ENCODE assay signal across 8 mouse cellular contexts in genomic region chr2:28907691-28908388, GRCm38 (mm10). TPM values are rescaled to one million over a fixed set of nuclear protein-coding genes. Genes with fewer than 3 reads are reported as not detected.
DNase-seq lines count a peak whose midpoint lies in the region; ATAC-seq and TF ChIP-seq lines count a peak whose summit lies in the region.

No protein-coding gene starts in this region.

- no peak for DNase-seq in liver, embryonic 11.5 days (ENCODE audit: low spot score)
- DNase-seq in liver = no peak
- DNase-seq in layer of hippocampus, postnatal 10 days (ENCODE audit: low spot score in 2 of 2) = no peak
- DNase-seq in layer of hippocampus, postnatal 25 days (ENCODE audit: extremely low spot score in 1 of 2, low spot score in 1 of 2) = no peak

- H3K4me2 ChIP-seq in liver, embryonic 11.5 days = peak overlapping the region; percentile 47
- peak overlapping the region; percentile 54 for H3K4me2 ChIP-seq in forebrain, embryonic 13.5 days
- peak overlapping the region; percentile 38 for H3K4me2 ChIP-seq in intestine, postnatal 0 days (replicated peaks; ENCODE audit: low read depth)
- peak overlapping the region; percentile 23; the same call in 1 of the 2 replicates for H3K4me2 ChIP-seq in neural tube, embryonic 14.5 days (ENCODE audit: low read depth, low read length)

- no peak for ATAC-seq in liver, embryonic 11.5 days (replicated peaks; ENCODE audit: low FRiP score)
- peak; percentile 70; the same call in 1 of the 2 replicates for ATAC-seq in forebrain, embryonic 13.5 days
- ATAC-seq in intestine, postnatal 0 days = no peak
- no peak for ATAC-seq in neural tube, embryonic 14.5 days (ENCODE audit: low read depth)
- no peak for ATAC-seq in megakaryocyte, adult 5-6 weeks (ENCODE audit: poor library complexity, severe bottlenecking)

- H3K4me1 ChIP-seq in liver, embryonic 11.5 days (replicated peaks; ENCODE audit: control insufficient read depth, insufficient read depth, low read length) = peaks cover 6% of the 10 kb centered on the region
- H3K4me1 ChIP-seq in forebrain, embryonic 13.5 days = peaks cover 42% of the 10 kb centered on the region
- H3K4me1 ChIP-seq in intestine, postnatal 0 days (replicated peaks; ENCODE audit: control insufficient read depth, insufficient read depth, low read length) = no peaks in the 10 kb centered on the region
- H3K4me1 ChIP-seq in neural tube, embryonic 14.5 days (ENCODE audit: control insufficient read depth, insufficient read depth, low read length) = peaks cover 10% of the 10 kb centered on the region

- 10% methylated on average over 10 of the region's 10 CpGs for WGBS in liver, embryonic 11.5 days
- WGBS in forebrain, embryonic 13.5 days = 1% methylated on average over 10 of the region's 10 CpGs
- WGBS in intestine, postnatal 0 days = 17% methylated on average over 10 of the region's 10 CpGs
- WGBS in neural tube, embryonic 14.5 days = 2% methylated on average over 10 of the region's 10 CpGs

- no peak overlapping the region for H3K9ac ChIP-seq in liver, embryonic 11.5 days (ENCODE audit: low read depth, low read length)
- H3K9ac ChIP-seq in forebrain, embryonic 13.5 days = peak overlapping the region; percentile 34; the same call in 1 of the 2 replicates
- no peak overlapping the region for H3K9ac ChIP-seq in intestine, postnatal 0 days (ENCODE audit: low read depth, low read length)
- H3K9ac ChIP-seq in neural tube, embryonic 14.5 days (replicated peaks; ENCODE audit: low read depth, low read length) = peak overlapping the region; percentile 29; the same call in 1 of the 2 replicates

- no peak for TF ChIP-seq CTCF in intestine, postnatal 0 days (IDR thresholded peaks at IDR 0.05; ENCODE audit: low read depth)

- H3K27me3 ChIP-seq in liver, embryonic 11.5 days (replicated peaks; ENCODE audit: control insufficient read depth, insufficient read depth, low read length) = peaks cover 66% of the 10 kb centered on the region
- peaks cover 100% of the 10 kb centered on the region for H3K27me3 ChIP-seq in forebrain, embryonic 13.5 days
- peaks cover 53% of the 10 kb centered on the region for H3K27me3 ChIP-seq in intestine, postnatal 0 days (replicated peaks; ENCODE audit: control insufficient read depth, insufficient read depth, low read length)
- peaks cover 46% of the 10 kb centered on the region for H3K27me3 ChIP-seq in neural tube, embryonic 14.5 days (ENCODE audit: control insufficient read depth, insufficient read depth, low read length)

- no peak overlapping the region for H3K27ac ChIP-seq in liver, embryonic 11.5 days (ENCODE audit: low read depth, low read length)
- H3K27ac ChIP-seq in forebrain, embryonic 13.5 days = no peak overlapping the region; the same call in 1 of the 2 replicates
- H3K27ac ChIP-seq in intestine, postnatal 0 days (ENCODE audit: low read depth, low read length) = no peak overlapping the region
- H3K27ac ChIP-seq in neural tube, embryonic 14.5 days (ENCODE audit: low read depth, low read length) = no peak overlapping the region

- peaks cover 2% of the 10 kb centered on the region; the same call in 1 of the 2 replicates for H3K36me3 ChIP-seq in liver, embryonic 11.5 days (ENCODE audit: control insufficient read depth, insufficient read depth, low read length)
- H3K36me3 ChIP-seq in forebrain, embryonic 13.5 days (ENCODE audit: poor library complexity, severe bottlenecking) = peaks cover 12% of the 10 kb centered on the region
- peaks cover 24% of the 10 kb centered on the region; the same call in 1 of the 2 replicates for H3K36me3 ChIP-seq in intestine, postnatal 0 days (ENCODE audit: control insufficient read depth, insufficient read depth)
- H3K36me3 ChIP-seq in neural tube, embryonic 14.5 days (ENCODE audit: control insufficient read depth, insufficient read depth, low read length) = no peaks in the 10 kb centered on the region

- no peaks in the 10 kb centered on the region for H3K9me3 ChIP-seq in liver, embryonic 11.5 days (ENCODE audit: control insufficient read depth, low read length)
- H3K9me3 ChIP-seq in forebrain, embryonic 13.5 days (replicated peaks) = no peaks in the 10 kb centered on the region
- H3K9me3 ChIP-seq in intestine, postnatal 0 days (ENCODE audit: control insufficient read depth) = no peaks in the 10 kb centered on the region
- H3K9me3 ChIP-seq in neural tube, embryonic 14.5 days (ENCODE audit: control insufficient read depth, low read length) = no peaks in the 10 kb centered on the region

- H3K4me3 ChIP-seq in liver, embryonic 11.5 days (ENCODE audit: low read depth, low read length) = peak overlapping the region; percentile 32
- peak overlapping the region; percentile 26 for H3K4me3 ChIP-seq in forebrain, embryonic 13.5 days
- no peak overlapping the region for H3K4me3 ChIP-seq in intestine, postnatal 0 days (ENCODE audit: low read depth, low read length)
- no peak overlapping the region for H3K4me3 ChIP-seq in neural tube, embryonic 14.5 days (ENCODE audit: low read depth, low read length)

RNA-seq across cellular contexts. Expression of gene Barhl1, which starts 8.6 kb away (rescaled TPM):
- polyA plus RNA-seq in liver, embryonic 11.5 days (2014; fragmentation: Nextera tagmentation; extraction: Ambion mirVana) = not detected in 2 replicates
- 1.3 and 4.4 TPM in 2 replicates for polyA plus RNA-seq in forebrain, embryonic 13.5 days (2015; fragmentation: Nextera tagmentation; extraction: Ambion mirVana)
- not detected in 2 replicates for polyA plus RNA-seq in intestine, postnatal 0 days (2015; fragmentation: Nextera tagmentation; extraction: Ambion mirVana)
- 4.5 and 4.7 TPM in 2 replicates for polyA plus RNA-seq in neural tube, embryonic 14.5 days (2014; fragmentation: Nextera tagmentation; extraction: Ambion mirVana)
- under 1 TPM; 0.20 to 0.23 TPM for total RNA-seq in layer of hippocampus, postnatal 10 days (2021)
- total RNA-seq in megakaryocyte, adult 5-6 weeks (2015) = not detected in 2 replicates
- total RNA-seq in megakaryocyte, adult 5-6 weeks (2017) = not detected in 2 replicates
- total RNA-seq in layer of hippocampus, postnatal 25 days (2021) = not detected

Comparison
In these comparisons a context has a peak if more than half of its experiments do, and no peak if none do; other contexts are left out.
1. H3K4me3 ChIP-seq: peak in liver, embryonic 11.5 days (single experiment) and forebrain, embryonic 13.5 days (single experiment); none in intestine, postnatal 0 days (single experiment) and neural tube, embryonic 14.5 days (single experiment).
2. H3K9ac ChIP-seq: peak in forebrain, embryonic 13.5 days (single experiment) and neural tube, embryonic 14.5 days (single experiment); none in liver, embryonic 11.5 days (single experiment) and intestine, postnatal 0 days (single experiment).
3. Peak in every context shown above with its lines, with median percentiles within 50 percentile points of each other: H3K4me2 ChIP-seq.